Mouse (Mus musculus) neural tube, embryonic 13.5 days (tissue): Measurements from ENCODE around the gene Srd5a1. TPM values are rescaled to one million over a fixed set of nuclear protein-coding genes. Genes with fewer than 3 reads are reported as not detected.

Source experiments
- ATAC-seq: fragments of 200-750 bp; cut with Nextera tagmentation; 2 replicates; pipeline ENCODE4 v1.8.0; 2017; ENCODE audit warnings: low read depth, mild to moderate bottlenecking, moderate TSS enrichment, moderate library complexity
- H3K27ac ChIP-seq: fragments of 300-500 bp; sonication (generic); replicated peaks from 2 replicates; pipeline ENCODE4 v1.5.1; 2015; ENCODE audit warnings: moderate library complexity, mild to moderate bottlenecking, inconsistent platforms
- H3K27me3 ChIP-seq: fragments of 300-500 bp; sonication (generic); 2 replicates; pipeline ENCODE4 v1.6.1; 2015; ENCODE audit warnings: mild to moderate bottlenecking, inconsistent platforms
- H3K36me3 ChIP-seq: fragments of 300-500 bp; sonication (generic); 2 replicates; pipeline ENCODE4 v1.6.1; 2015; ENCODE audit warnings: mild to moderate bottlenecking, inconsistent platforms
- H3K4me1 ChIP-seq: fragments of 300-500 bp; sonication (generic); replicated peaks from 2 replicates; pipeline ENCODE4 v1.6.1; 2015; ENCODE audit warnings: inconsistent platforms
- H3K4me2 ChIP-seq: fragments of 300-500 bp; sonication (generic); 2 replicates; pipeline ENCODE4 v1.6.1; 2015; ENCODE audit warnings: inconsistent platforms, mild to moderate bottlenecking, moderate library complexity
- H3K4me3 ChIP-seq: fragments of 300-500 bp; sonication (generic); 2 replicates; pipeline ENCODE4 v1.5.1; 2015; ENCODE audit warnings: mild to moderate bottlenecking, inconsistent platforms
- H3K9ac ChIP-seq: fragments of 300-500 bp; sonication (generic); 2 replicates; pipeline ENCODE4 v1.6.1; 2015; ENCODE audit warnings: moderate library complexity, mild to moderate bottlenecking, inconsistent platforms
- H3K9me3 ChIP-seq: fragments of 300-500 bp; sonication (generic); 2 replicates; pipeline ENCODE4 v1.6.1; 2016; ENCODE audit warnings: inconsistent platforms
- whole genome bisulfite sequencing: fragments of 180-500 bp; shearing (Covaris S2); methylation state at CpG from one replicate; pipeline ENCODE4 v1.1.7; 2015; 5-methylcytosine and 5-hydroxymethylcytosine counted together
- polyA plus RNA-seq: library from polyadenylated mRNA; unstranded; fragments of >200 nt; fragmentation: Nextera tagmentation; extraction: Ambion mirVana; gene quantifications from 2 replicates; pipeline ENCODE4 v1.2.1, GENCODE M21; 2015

Gene Srd5a1
- polyA plus RNA-seq, 1 experiment from 2014 or later: 25.7 TPM

- Histone ChIP-seq H3K27ac (peak within 1 kb of the TSS; percentile 96), H3K9me3 (no peaks in the 10 kb centered on the region), H3K4me1 (peaks cover 66% of the 10 kb centered on the region), H3K27me3 (no peaks in the 10 kb centered on the region), H3K4me3 (peak within 1 kb of the TSS; percentile 94), H3K36me3 (no peaks in the 10 kb centered on the region), H3K9ac (peak within 1 kb of the TSS; percentile 94), H3K4me2 (peak within 1 kb of the TSS; percentile 98)
- peak; percentile 5 for ATAC-seq
- WGBS: under 1% methylated on average over 95 of the region's 155 CpGs
Observed at GRCm38 (mm10) chr13:69533405-69534333, 77.6 kb downstream of the Srd5a1 start, which contains the start of gene Nsun2. Gene Nsun2, plus strand, starts transcription at chr13:69533746.

DNA sequence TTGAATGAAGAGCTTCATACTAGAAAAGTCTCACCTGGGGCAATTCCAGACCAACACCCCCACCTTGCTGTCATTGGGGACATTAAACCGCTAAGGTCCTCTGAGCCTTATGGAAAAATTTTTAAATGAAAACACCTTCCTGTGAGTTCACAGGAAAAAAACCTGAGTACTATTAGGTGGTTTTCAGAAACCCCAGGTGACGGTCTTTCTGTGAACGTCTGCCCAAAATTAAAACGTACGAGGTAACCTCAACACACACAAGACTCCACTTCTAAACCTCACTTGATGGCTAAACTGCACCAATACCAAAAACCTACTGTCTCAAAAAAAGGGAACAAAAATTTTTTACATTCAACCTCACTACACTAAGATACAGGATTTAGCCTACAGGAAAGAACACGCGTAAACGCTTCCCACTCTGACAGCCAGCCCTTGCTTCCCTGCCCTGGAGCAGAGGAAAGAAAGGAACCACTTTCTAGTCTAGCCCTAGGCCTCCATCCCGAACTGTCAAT, 78.3 kb downstream of the Srd5a1 start:
- peaks cover 66% of the 10 kb centered on the region for H3K4me1 ChIP-seq
- peak overlapping the region; percentile 96 for H3K27ac ChIP-seq
- ATAC-seq: no peak
- H3K36me3 ChIP-seq: no peaks in the 10 kb centered on the region
- H3K27me3 ChIP-seq: no peaks in the 10 kb centered on the region
- 1% methylated on average over 9 of the region's 9 CpGs for WGBS
- no peaks in the 10 kb centered on the region for H3K9me3 ChIP-seq
- peak overlapping the region; percentile 94 for H3K9ac ChIP-seq
- H3K4me2 ChIP-seq: peak overlapping the region; percentile 98
- peak overlapping the region; percentile 94 for H3K4me3 ChIP-seq

DNA sequence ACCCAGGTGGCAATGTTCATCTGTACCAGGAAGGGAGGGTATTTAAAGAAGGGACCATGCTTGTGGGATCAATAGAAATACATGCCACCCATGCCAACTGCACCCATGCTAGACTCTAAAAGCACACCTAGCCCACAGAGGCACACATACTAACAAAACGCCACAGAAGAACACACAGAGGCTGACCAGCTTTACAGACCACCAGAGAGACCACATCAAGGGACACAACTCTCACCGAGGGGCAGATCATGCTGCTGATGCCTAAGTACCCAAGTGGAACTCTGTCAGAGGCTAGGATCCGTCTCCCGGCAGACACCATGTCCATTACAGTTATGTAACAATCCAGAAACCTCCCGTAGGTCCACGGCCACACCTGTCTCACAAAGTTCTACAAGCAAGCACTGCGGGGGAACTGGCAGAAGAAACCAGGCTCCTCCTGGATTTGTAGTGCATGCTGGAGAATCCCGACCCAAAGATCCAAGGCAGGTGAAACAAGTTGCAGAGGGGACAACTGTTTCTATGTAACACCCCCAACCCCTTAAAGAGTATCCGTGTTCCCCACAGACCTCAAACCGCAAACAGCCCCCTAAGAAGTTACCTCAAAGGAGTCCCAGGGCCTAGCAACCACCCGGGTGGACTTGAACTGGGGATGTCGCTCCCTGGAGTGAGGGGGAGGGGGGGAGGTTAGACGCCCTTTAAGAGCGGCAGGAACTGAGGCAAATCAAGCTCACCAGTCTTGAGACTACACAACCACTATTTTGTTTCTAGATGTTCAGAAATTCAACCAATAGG, 78.9 kb downstream of the Srd5a1 start:
- Histone ChIP-seq H3K9me3 (no peaks in the 10 kb centered on the region), H3K4me2 (peak overlapping the region; percentile 98), H3K4me1 (peaks cover 71% of the 10 kb centered on the region), H3K36me3 (no peaks in the 10 kb centered on the region), H3K27me3 (no peaks in the 10 kb centered on the region), H3K4me3 (peak overlapping the region; percentile 94), H3K9ac (peak overlapping the region; percentile 94), H3K27ac (no peak overlapping the region)
- 24% methylated on average over 14 of the region's 14 CpGs for WGBS
- ATAC-seq: no peak

DNA sequence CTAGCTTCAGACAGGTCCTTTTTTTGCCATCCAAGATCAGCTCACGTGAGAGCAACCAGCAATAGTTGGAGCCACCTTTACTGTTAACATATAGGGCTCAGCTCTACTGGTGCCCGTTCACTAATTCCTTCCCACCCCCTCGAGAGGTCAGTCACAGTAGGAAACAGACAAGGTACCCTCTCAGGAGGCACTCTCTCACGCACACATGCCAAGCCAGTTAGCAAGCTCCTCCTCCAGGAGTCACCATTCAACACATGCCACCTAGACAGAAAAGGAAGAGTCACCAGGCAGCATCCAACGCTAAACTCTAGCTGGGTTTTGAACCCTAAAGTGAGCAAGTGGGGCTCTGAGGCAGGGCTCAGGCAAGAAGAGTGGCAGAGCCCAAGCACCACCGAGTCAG, 79.8 kb downstream of the Srd5a1 start:
- H3K9ac ChIP-seq: peak overlapping the region; percentile 94
- ATAC-seq: no peak
- H3K27ac ChIP-seq: no peak overlapping the region
- peak overlapping the region; percentile 94 for H3K4me3 ChIP-seq
- WGBS: 58% methylated on average over 6 of the region's 6 CpGs
- H3K36me3 ChIP-seq: no peaks in the 10 kb centered on the region
- peaks cover 78% of the 10 kb centered on the region for H3K4me1 ChIP-seq
- H3K9me3 ChIP-seq: no peaks in the 10 kb centered on the region
- peak overlapping the region; percentile 98 for H3K4me2 ChIP-seq
- H3K27me3 ChIP-seq: no peaks in the 10 kb centered on the region

GRCm38 (mm10) chr13:69530951-69531350, 80.3 kb downstream of the Srd5a1 start:
- Histone ChIP-seq H3K9me3 (no peaks in the 10 kb centered on the region), H3K4me3 (peak overlapping the region; percentile 94), H3K27ac (no peak overlapping the region), H3K36me3 (no peaks in the 10 kb centered on the region), H3K9ac (peak overlapping the region; percentile 94), H3K4me2 (peak overlapping the region; percentile 98), H3K27me3 (no peaks in the 10 kb centered on the region), H3K4me1 (peaks cover 78% of the 10 kb centered on the region)
- no peak for ATAC-seq
- 83% methylated on average over 6 of the region's 6 CpGs for WGBS

GRCm38 (mm10) chr13:69530156-69530555, 81.1 kb downstream of the Srd5a1 start:
- no peak overlapping the region for H3K27ac ChIP-seq
- 0 out of 2 replicates have a peak overlapping the region, but pooled peaks have one; percentile 94 for H3K4me3 ChIP-seq
- 75% methylated on average over 3 of the region's 3 CpGs for WGBS
- peaks cover 79% of the 10 kb centered on the region for H3K4me1 ChIP-seq
- no peaks in the 10 kb centered on the region for H3K36me3 ChIP-seq
- H3K9me3 ChIP-seq: no peaks in the 10 kb centered on the region
- H3K27me3 ChIP-seq: no peaks in the 10 kb centered on the region
- ATAC-seq: no peak
- H3K4me2 ChIP-seq: peak overlapping the region; percentile 98
- H3K9ac ChIP-seq: peak overlapping the region; percentile 94; the same call in 1 of the 2 replicates

- no peaks in the 10 kb centered on the region for H3K9me3 ChIP-seq
- H3K27ac ChIP-seq: no peak overlapping the region
- peaks cover 94% of the 10 kb centered on the region for H3K4me1 ChIP-seq
- no peak overlapping the region for H3K9ac ChIP-seq
- no peaks in the 10 kb centered on the region for H3K36me3 ChIP-seq
- no peak for ATAC-seq
- no peaks in the 10 kb centered on the region for H3K27me3 ChIP-seq
- H3K4me2 ChIP-seq: no peak overlapping the region
- no peak overlapping the region for H3K4me3 ChIP-seq
- whole genome bisulfite sequencing: 84% methylated on average over 7 of the region's 7 CpGs
Observed at GRCm38 (mm10) chr13:69528531-69528930, 82.7 kb downstream of the Srd5a1 start.

- ATAC-seq: no peak
- Histone ChIP-seq H3K4me2 (no peak overlapping the region), H3K36me3 (no peaks in the 10 kb centered on the region), H3K27ac (no peak overlapping the region), H3K9ac (no peak overlapping the region), H3K4me3 (no peak overlapping the region), H3K27me3 (no peaks in the 10 kb centered on the region), H3K4me1 (peaks cover 97% of the 10 kb centered on the region), H3K9me3 (no peaks in the 10 kb centered on the region)
- WGBS: 58% methylated on average over 4 of the region's 4 CpGs
Observed at GRCm38 (mm10) chr13:69525867-69526266, 85.4 kb downstream of the Srd5a1 start.

- no peak overlapping the region for H3K9ac ChIP-seq
- no peak overlapping the region for H3K4me3 ChIP-seq
- H3K4me1 ChIP-seq: peaks cover 96% of the 10 kb centered on the region
- no peak overlapping the region for H3K4me2 ChIP-seq
- H3K27me3 ChIP-seq: no peaks in the 10 kb centered on the region
- H3K9me3 ChIP-seq: no peaks in the 10 kb centered on the region
- no peak for ATAC-seq
- no peak overlapping the region for H3K27ac ChIP-seq
- WGBS: 84% methylated on average over 2 of the region's 2 CpGs
- H3K36me3 ChIP-seq: no peaks in the 10 kb centered on the region
Observed at GRCm38 (mm10) chr13:69524158-69524530, 87.1 kb downstream of the Srd5a1 start.

Other genes starting within 250 kb of the Srd5a1 start
- 78.5 and 87.1 TPM in 2 replicates for gene Nsun2, start 77.7 kb downstream of the Srd5a1 start, polyA plus RNA-seq
- 6.1 and 6.3 TPM in 2 replicates for gene Tent4a, start 76.8 kb downstream of the Srd5a1 start, polyA plus RNA-seq
- gene Ube2ql1, start 128.4 kb upstream of the Srd5a1 start, polyA plus RNA-seq: 38.6 and 43.3 TPM in 2 replicates
- gene Med10, start 191.0 kb upstream of the Srd5a1 start, polyA plus RNA-seq: 203 and 209 TPM in 2 replicates